Mouse (Mus musculus) thymus, postnatal 25 days (tissue): Measurements from ENCODE around the gene Gm128.

Experiments used
- DNase-seq: peaks from one replicate; pipeline ENCODE4 v3.0.0; 2022

Gm128 gene

GRCm38 (mm10) chr3:95267855-95268254 lies 26.5 kb upstream of the Gm128 start:
- DNase-seq, result no peak

GRCm38 (mm10) chr3:95266052-95266451 lies 24.7 kb upstream of the Gm128 start:
- no peak for DNase-seq

GRCm38 (mm10) chr3:95264724-95265123 lies 23.3 kb upstream of the Gm128 start:
- no peak for DNase-seq

- peak; percentile 84 for DNase-seq
These were observed 21.8 kb upstream of the Gm128 start for GRCm38 (mm10) chr3:95263089-95263739.

GRCm38 (mm10) chr3:95261975-95262374 lies 20.6 kb upstream of the Gm128 start:
- no peak for DNase-seq

- DNase-seq, result no peak
These were observed 15.5 kb upstream of the Gm128 start for GRCm38 (mm10) chr3:95256931-95257330.

GRCm38 (mm10) chr3:95250783-95251424 lies 9.5 kb upstream of the Gm128 start, which contains the start of gene Bnipl:
Gene Bnipl (minus strand): TSS chr3:95251193.
- DNase-seq, result no peak

- no peak for DNase-seq
These were observed 9.0 kb upstream of the Gm128 start for GRCm38 (mm10) chr3:95250361-95250760.

- no peak for DNase-seq
These were observed 6.4 kb upstream of the Gm128 start for GRCm38 (mm10) chr3:95247660-95248336.

GRCm38 (mm10) chr3:95246465-95247231 lies 5.2 kb upstream of the Gm128 start:
- no peak for DNase-seq

- no peak for DNase-seq
These were observed 1.7 kb upstream of the Gm128 start for GRCm38 (mm10) chr3:95243086-95243485.

GRCm38 (mm10) chr3:95240900-95241299 lies 498 bp downstream of the Gm128 start:
- no peak for DNase-seq

GRCm38 (mm10) chr3:95239971-95240370 lies 1.4 kb downstream of the Gm128 start:
- DNase-seq, result no peak

GRCm38 (mm10) chr3:95239022-95239421 lies 2.4 kb downstream of the Gm128 start:
- no peak for DNase-seq

GRCm38 (mm10) chr3:95237541-95238099 lies 3.8 kb downstream of the Gm128 start:
- no peak for DNase-seq

- DNase-seq, result no peak
These were observed 5.8 kb downstream of the Gm128 start for GRCm38 (mm10) chr3:95235386-95236301.

- DNase-seq, result no peak
These were observed 8.0 kb downstream of the Gm128 start for GRCm38 (mm10) chr3:95233303-95233980.

- DNase-seq, result no peak
These were observed 8.6 kb downstream of the Gm128 start for GRCm38 (mm10) chr3:95232771-95233170.

GRCm38 (mm10) chr3:95231298-95232221 lies 9.8 kb downstream of the Gm128 start, which contains the start of gene Mllt11:
Gene Mllt11 (minus strand): TSS chr3:95232171.
- peak; percentile 75 for DNase-seq
